Mouse (Mus musculus): ENCODE results near the gene Slc46a2. TPM values are rescaled to one million over a fixed set of nuclear protein-coding genes. Genes with fewer than 3 reads are reported as not detected.

The Slc46a2 gene
- polyA plus RNA-seq, 1 experiment from 2014 or later: 0.05 TPM

DNA sequence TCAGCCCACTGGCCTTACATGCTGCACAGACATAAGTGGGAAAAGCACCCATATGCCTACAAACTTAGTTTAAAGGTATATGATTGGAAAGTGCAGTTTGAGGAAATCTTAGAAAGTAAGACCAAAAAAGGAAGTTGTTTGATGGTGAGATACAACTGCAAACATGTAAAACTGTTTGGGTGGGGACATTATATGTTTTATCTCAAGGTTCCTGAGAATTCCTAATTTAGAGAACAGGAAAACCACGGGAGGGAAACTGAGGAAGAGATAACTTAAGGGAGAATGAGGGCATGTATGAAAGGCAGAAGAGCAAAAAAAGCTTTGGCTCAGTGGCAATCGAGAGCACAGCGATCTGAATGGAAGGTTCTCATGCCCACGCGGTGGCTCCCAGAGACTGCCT lies 27.8 kb downstream of the Slc46a2 start:
- no peak overlapping the region for H3K9ac ChIP-seq
- H3K4me2 ChIP-seq: no peak overlapping the region
- H3K4me1 ChIP-seq: no peaks in the 10 kb centered on the region
- H3K9me3 ChIP-seq: no peaks in the 10 kb centered on the region
- no peaks in the 10 kb centered on the region for H3K27me3 ChIP-seq (replicated peaks)
- no peak overlapping the region for H3K4me3 ChIP-seq
- peaks cover 6% of the 10 kb centered on the region; the same call in 1 of the 2 replicates for H3K36me3 ChIP-seq (replicated peaks)
- ATAC-seq (replicated peaks): no peak
- no peak overlapping the region for H3K27ac ChIP-seq
- 88% methylated on average over 5 of the region's 5 CpGs for WGBS

- WGBS: 93% methylated on average over 6 of the region's 6 CpGs
- H3K9ac ChIP-seq: no peak overlapping the region
- H3K27me3 ChIP-seq (replicated peaks): no peaks in the 10 kb centered on the region
- peaks cover 6% of the 10 kb centered on the region; the same call in 1 of the 2 replicates for H3K36me3 ChIP-seq (replicated peaks)
- H3K27ac ChIP-seq: no peak overlapping the region
- no peak for ATAC-seq (replicated peaks)
- H3K4me3 ChIP-seq: no peak overlapping the region
- H3K4me1 ChIP-seq: no peaks in the 10 kb centered on the region
- no peaks in the 10 kb centered on the region for H3K9me3 ChIP-seq
- no peak overlapping the region for H3K4me2 ChIP-seq
These were observed 28.6 kb downstream of the Slc46a2 start for GRCm38 (mm10) chr4:59886281-59886680.

DNA sequence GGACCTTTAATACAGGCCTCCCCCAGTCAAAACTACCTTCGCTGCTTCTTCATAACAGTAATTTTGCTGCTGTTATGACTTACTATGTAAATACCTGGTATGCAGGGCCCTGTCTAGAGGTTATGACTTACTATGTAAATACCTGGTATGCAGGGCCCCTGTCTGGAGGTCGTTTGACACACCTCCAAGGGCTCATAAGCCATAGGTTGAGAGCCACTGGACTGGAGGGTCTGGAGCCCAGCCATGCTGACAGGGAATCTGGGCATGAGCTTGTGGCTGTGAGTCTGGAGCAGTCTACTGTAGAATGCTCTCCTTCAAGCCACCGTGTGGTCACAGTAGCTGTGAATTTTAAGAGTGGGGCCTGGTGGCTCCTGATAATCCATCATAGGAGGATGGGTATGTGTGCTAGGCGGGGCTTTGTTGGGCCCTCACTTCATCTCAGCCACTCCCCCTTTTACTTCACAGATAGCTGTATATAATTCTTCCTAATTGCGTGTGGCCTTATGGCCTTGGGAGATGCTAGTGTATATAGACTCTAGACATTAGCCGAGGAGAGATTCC lies 30.6 kb downstream of the Slc46a2 start:
- no peak for ATAC-seq (replicated peaks)
- 87% methylated on average over 6 of the region's 6 CpGs for WGBS
- Histone ChIP-seq H3K36me3 (replicated peaks) (peaks cover 6% of the 10 kb centered on the region; the same call in 1 of the 2 replicates), H3K9me3 (no peaks in the 10 kb centered on the region), H3K9ac (no peak overlapping the region), H3K4me2 (no peak overlapping the region), H3K4me1 (no peaks in the 10 kb centered on the region), H3K4me3 (no peak overlapping the region), H3K27me3 (replicated peaks) (no peaks in the 10 kb centered on the region), H3K27ac (no peak overlapping the region)

- ATAC-seq (replicated peaks): no peak
These were observed 33.6 kb downstream of the Slc46a2 start for GRCm38 (mm10) chr4:59881210-59881609.

DNA sequence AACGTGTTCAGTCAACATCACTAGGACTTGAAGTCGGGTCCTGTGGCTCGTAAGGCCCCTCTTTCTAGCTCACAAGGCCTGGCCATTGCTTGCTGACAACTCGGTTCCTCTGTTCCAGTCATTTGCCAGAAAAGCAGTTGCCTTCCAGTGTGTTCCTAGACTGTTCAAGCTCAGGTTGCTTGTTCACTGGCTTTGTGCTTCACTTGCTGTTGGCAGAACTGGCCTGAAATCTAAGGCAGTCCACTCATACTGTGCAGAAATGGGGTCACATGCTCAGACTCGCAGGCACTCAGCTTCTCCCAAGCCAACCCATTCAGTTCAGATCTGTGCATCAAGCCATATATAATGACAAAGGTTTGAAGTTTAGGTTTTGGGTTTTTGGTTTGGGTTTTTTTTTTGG lies 34.1 kb downstream of the Slc46a2 start:
- 91% methylated on average over 5 of the region's 5 CpGs for WGBS
- peaks cover 3% of the 10 kb centered on the region; the same call in 1 of the 2 replicates for H3K36me3 ChIP-seq (replicated peaks)
- no peak overlapping the region for H3K9ac ChIP-seq
- H3K4me1 ChIP-seq: no peaks in the 10 kb centered on the region
- H3K9me3 ChIP-seq: no peaks in the 10 kb centered on the region
- no peak overlapping the region for H3K4me2 ChIP-seq
- H3K27ac ChIP-seq: no peak overlapping the region
- no peak overlapping the region for H3K4me3 ChIP-seq
- no peaks in the 10 kb centered on the region for H3K27me3 ChIP-seq (replicated peaks)
- no peak for ATAC-seq (replicated peaks)

More at GRCm38 (mm10) chr4:59881210-59881609, 33.6 kb downstream of the Slc46a2 start:
- no peak overlapping the region for H3K4me2 ChIP-seq
- H3K4me3 ChIP-seq: no peak overlapping the region
- no peaks in the 10 kb centered on the region for H3K9me3 ChIP-seq
- H3K4me1 ChIP-seq: no peaks in the 10 kb centered on the region
- WGBS: 94% methylated on average over 2 of the region's 2 CpGs
- H3K27ac ChIP-seq: no peak overlapping the region
- no peak overlapping the region for H3K9ac ChIP-seq
- no peaks in the 10 kb centered on the region for H3K27me3 ChIP-seq (replicated peaks)
- H3K36me3 ChIP-seq (replicated peaks): peaks cover 3% of the 10 kb centered on the region; the same call in 1 of the 2 replicates

- Histone ChIP-seq H3K27me3 (replicated peaks) (no peaks in the 10 kb centered on the region), H3K9ac (no peak overlapping the region), H3K4me1 (no peaks in the 10 kb centered on the region), H3K4me2 (no peak overlapping the region), H3K27ac (no peak overlapping the region), H3K9me3 (no peaks in the 10 kb centered on the region), H3K4me3 (no peak overlapping the region), H3K36me3 (replicated peaks) (peaks cover 3% of the 10 kb centered on the region; the same call in 1 of the 2 replicates)
- no peak for ATAC-seq (replicated peaks)
- WGBS: 74% methylated on average over 3 of the region's 3 CpGs
These were observed 35.4 kb downstream of the Slc46a2 start for GRCm38 (mm10) chr4:59879444-59879843.

DNA sequence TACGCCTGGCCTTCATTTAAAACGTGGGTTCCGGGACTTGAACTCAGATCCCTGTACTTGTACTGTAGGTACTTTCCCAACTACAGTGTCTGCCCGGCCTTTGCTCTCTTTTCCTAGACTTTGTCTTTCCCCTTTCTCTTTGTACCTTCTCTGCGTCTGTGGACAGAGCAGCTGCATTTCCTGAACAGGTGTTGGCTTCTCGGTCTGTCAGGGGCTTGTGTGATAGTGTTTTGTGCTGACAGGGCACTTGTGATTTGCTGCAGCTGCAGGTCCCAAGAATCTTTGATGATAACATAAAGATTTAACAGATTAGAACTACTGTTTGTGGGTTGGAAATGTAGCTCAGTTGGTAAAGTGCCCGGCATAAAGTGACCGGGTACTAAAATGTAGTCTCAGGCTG lies 36.3 kb downstream of the Slc46a2 start:
- Histone ChIP-seq H3K4me2 (no peak overlapping the region), H3K27me3 (replicated peaks) (no peaks in the 10 kb centered on the region), H3K27ac (no peak overlapping the region), H3K4me3 (no peak overlapping the region), H3K4me1 (no peaks in the 10 kb centered on the region), H3K9ac (no peak overlapping the region), H3K36me3 (replicated peaks) (peaks cover 3% of the 10 kb centered on the region; the same call in 1 of the 2 replicates), H3K9me3 (no peaks in the 10 kb centered on the region)
- 93% methylated on average over 8 of the region's 8 CpGs for WGBS
- ATAC-seq (replicated peaks): no peak

- ATAC-seq (replicated peaks): no peak
- H3K9me3 ChIP-seq: no peaks in the 10 kb centered on the region
- no peaks in the 10 kb centered on the region for H3K27me3 ChIP-seq (replicated peaks)
- H3K36me3 ChIP-seq (replicated peaks): no peaks in the 10 kb centered on the region; the same call in 1 of the 2 replicates
- H3K9ac ChIP-seq: no peak overlapping the region
- no peak overlapping the region for H3K4me3 ChIP-seq
- H3K27ac ChIP-seq: no peak overlapping the region
- no peak overlapping the region for H3K4me2 ChIP-seq
- no peaks in the 10 kb centered on the region for H3K4me1 ChIP-seq
- 47% methylated on average over 2 of the region's 2 CpGs for WGBS
These were observed 37.8 kb downstream of the Slc46a2 start for GRCm38 (mm10) chr4:59877025-59877424.

DNA sequence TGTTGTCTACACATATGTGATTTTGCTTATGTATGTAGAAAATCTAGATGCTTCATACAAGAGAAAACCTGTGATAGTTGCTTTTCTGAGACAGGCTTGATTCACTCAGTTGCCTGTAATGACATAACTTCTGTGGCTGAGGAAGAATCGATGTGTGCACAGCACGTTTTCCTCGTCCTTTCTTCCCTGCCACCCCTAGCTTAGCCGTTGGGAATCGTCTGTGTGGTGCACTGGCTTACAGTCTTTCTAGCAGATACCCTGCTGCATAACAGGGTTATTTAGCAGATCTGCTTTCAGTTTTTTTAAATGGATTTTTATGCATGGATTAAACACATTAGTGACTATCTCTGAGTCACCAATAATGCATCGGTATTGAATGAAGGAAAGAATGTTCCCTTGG lies 38.3 kb downstream of the Slc46a2 start:
- WGBS: 56% methylated on average over 6 of the region's 6 CpGs

DNA sequence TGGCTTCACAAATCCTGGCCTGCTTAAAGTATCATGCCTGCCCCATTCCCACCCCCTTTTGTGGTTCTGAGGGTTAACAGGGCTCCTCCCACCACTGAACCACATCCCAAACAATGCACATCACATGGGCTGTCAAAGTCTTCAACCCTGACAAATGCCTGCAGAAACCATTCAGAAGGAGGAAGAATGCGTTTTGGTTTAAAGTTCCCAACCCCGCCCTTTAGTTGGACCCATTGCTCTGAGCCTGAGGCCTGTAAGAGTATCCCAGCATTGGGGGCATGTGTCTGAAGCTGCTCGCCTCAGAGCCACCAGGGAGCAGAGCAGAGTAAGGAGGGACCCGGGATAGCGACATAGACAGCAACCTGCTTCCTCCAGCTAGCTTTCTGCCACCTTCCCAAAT lies 41.0 kb downstream of the Slc46a2 start:
- no peak overlapping the region for H3K4me2 ChIP-seq
- WGBS: 40% methylated on average over 5 of the region's 5 CpGs
- no peaks in the 10 kb centered on the region for H3K27me3 ChIP-seq (replicated peaks)
- ATAC-seq (replicated peaks): no peak
- H3K4me3 ChIP-seq: no peak overlapping the region
- no peaks in the 10 kb centered on the region for H3K4me1 ChIP-seq
- no peak overlapping the region for H3K9ac ChIP-seq
- H3K36me3 ChIP-seq (replicated peaks): no peaks in the 10 kb centered on the region
- no peak overlapping the region for H3K27ac ChIP-seq
- no peaks in the 10 kb centered on the region for H3K9me3 ChIP-seq

More for the DNA sequence above, 38.3 kb downstream of the Slc46a2 start:
- no peak overlapping the region for H3K4me2 ChIP-seq
- no peaks in the 10 kb centered on the region for H3K9me3 ChIP-seq
- no peak overlapping the region for H3K27ac ChIP-seq
- no peaks in the 10 kb centered on the region for H3K27me3 ChIP-seq (replicated peaks)
- no peak for ATAC-seq (replicated peaks)
- H3K4me3 ChIP-seq: no peak overlapping the region
- no peak overlapping the region for H3K9ac ChIP-seq
- no peaks in the 10 kb centered on the region for H3K36me3 ChIP-seq (replicated peaks)
- no peaks in the 10 kb centered on the region for H3K4me1 ChIP-seq

- Histone ChIP-seq H3K4me2 (no peak overlapping the region), H3K27me3 (replicated peaks) (no peaks in the 10 kb centered on the region), H3K9ac (no peak overlapping the region), H3K9me3 (no peaks in the 10 kb centered on the region), H3K4me3 (no peak overlapping the region), H3K36me3 (replicated peaks) (no peaks in the 10 kb centered on the region), H3K27ac (no peak overlapping the region), H3K4me1 (no peaks in the 10 kb centered on the region)
- 23% methylated on average over 6 of the region's 6 CpGs for WGBS
- no peak for ATAC-seq (replicated peaks)
These were observed 41.6 kb downstream of the Slc46a2 start for GRCm38 (mm10) chr4:59873240-59873639.

- ATAC-seq (replicated peaks): peak; percentile 79
- Histone ChIP-seq H3K27me3 (replicated peaks) (no peaks in the 10 kb centered on the region), H3K9ac (no peak overlapping the region), H3K4me1 (no peaks in the 10 kb centered on the region), H3K4me2 (no peak overlapping the region), H3K27ac (no peak overlapping the region), H3K36me3 (replicated peaks) (no peaks in the 10 kb centered on the region), H3K9me3 (no peaks in the 10 kb centered on the region), H3K4me3 (no peak overlapping the region)
- WGBS: 63% methylated on average over 9 of the region's 9 CpGs
These were observed 43.8 kb downstream of the Slc46a2 start for GRCm38 (mm10) chr4:59870859-59871591.

DNA sequence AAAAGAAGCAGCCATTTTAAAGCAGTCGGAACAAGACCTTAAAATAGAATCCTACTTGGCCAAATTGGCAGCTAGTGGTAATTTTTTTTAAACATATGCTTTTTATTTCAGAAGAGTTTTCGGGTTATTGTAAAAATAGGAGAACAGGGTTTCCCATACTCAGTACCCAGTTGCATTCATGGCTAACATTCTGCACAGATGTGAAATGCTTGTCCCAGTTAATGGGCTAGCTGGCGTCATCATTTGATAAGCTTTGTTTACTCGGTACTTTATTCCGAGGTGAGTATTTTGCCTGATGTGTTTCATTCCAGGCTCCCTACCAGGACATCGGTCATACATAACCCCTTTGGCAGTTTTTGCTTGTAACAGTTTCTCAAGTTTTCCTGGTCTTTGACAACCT lies 44.4 kb downstream of the Slc46a2 start:
- WGBS: 88% methylated on average over 6 of the region's 6 CpGs
- no peak overlapping the region for H3K27ac ChIP-seq

More for the DNA sequence above, 44.4 kb downstream of the Slc46a2 start:
- no peak overlapping the region for H3K4me2 ChIP-seq
- H3K36me3 ChIP-seq (replicated peaks): no peaks in the 10 kb centered on the region
- ATAC-seq (replicated peaks): no peak
- no peak overlapping the region for H3K4me3 ChIP-seq
- H3K9me3 ChIP-seq: no peaks in the 10 kb centered on the region
- no peaks in the 10 kb centered on the region for H3K4me1 ChIP-seq
- H3K9ac ChIP-seq: no peak overlapping the region
- H3K27me3 ChIP-seq (replicated peaks): no peaks in the 10 kb centered on the region
